ENCODE assay signal across 19 mouse cellular contexts in genomic region chr15:40157683-40158082, GRCm38 (mm10). TPM values are rescaled to one million over a fixed set of nuclear protein-coding genes. Genes with fewer than 3 reads are reported as not detected.
"Had no signal": no experiment of that assay in that cellular context is flagged by ENCODE, and none has a peak within 500 bp of the region (broad histone marks: within the 10 kb centered on the region; RNA-seq: fewer than 3 reads in every experiment).

No protein-coding gene starts in this region.

- ATAC-seq: midbrain, embryonic 15.5 days had no signal

- H3K4me3 ChIP-seq: limb, embryonic 13.5 days; midbrain, embryonic 15.5 days had no signal

- H3K9ac ChIP-seq: limb, embryonic 13.5 days; liver, embryonic 14.5 days; midbrain, embryonic 15.5 days had no signal

- H3K27me3 ChIP-seq: limb, embryonic 13.5 days; midbrain, embryonic 15.5 days had no signal

- H3K9me3 ChIP-seq: limb, embryonic 13.5 days; midbrain, embryonic 15.5 days had no signal

- H3K36me3 ChIP-seq: limb, embryonic 13.5 days; midbrain, embryonic 15.5 days had no signal

- H3K4me2 ChIP-seq: limb, embryonic 13.5 days; midbrain, embryonic 15.5 days had no signal

- DNase-seq: kidney, adult 11 months; kidney, postnatal 14 days; layer of hippocampus, adult 9-11 months; layer of hippocampus, postnatal 36 days; lung, adult 18-20 months; right cerebral cortex, adult 18-20 months; thymus, adult 18-20 months; thymus, postnatal 25 days had no signal

- H3K27ac ChIP-seq: limb, embryonic 13.5 days; liver, embryonic 14.5 days; midbrain, embryonic 15.5 days had no signal

- H3K4me1 ChIP-seq: limb, embryonic 13.5 days; midbrain, embryonic 15.5 days had no signal

RNA-seq across cellular contexts. Expression of gene 9330182O14Rik, which starts 23.5 kb away (rescaled TPM):
- total RNA-seq: layer of hippocampus, postnatal 36 days; left cerebral cortex, postnatal 36 days; liver, adult 2 months; megakaryocyte-erythroid progenitor cell, adult 5-6 weeks had no signal
- polyA plus RNA-seq: kidney, embryonic 14.5 days; large intestine, adult 2 months; limb, embryonic 13.5 days; liver, adult 2 months; liver, embryonic 14.5 days; lung, embryonic 16.5 days; midbrain, embryonic 15.5 days; neural tube, embryonic 14.5 days; urinary bladder, adult 2 months had no signal
